Mouse (Mus musculus) erythroblast, embryonic 14.5 days (primary cell): ENCODE results near the gene Dgat2. TPM values are rescaled to one million over a fixed set of nuclear protein-coding genes. Genes with fewer than 3 reads are reported as not detected.

Experiments
- H3K27me3 ChIP-seq: 2 replicates; pipeline ENCODE4 v1.6.1; 2012; ENCODE audit warnings: inconsistent platforms; ENCODE audit not compliant: control insufficient read depth
- H3K36me3 ChIP-seq: 2 replicates; pipeline ENCODE4 v1.6.1; 2012; ENCODE audit warnings: mild to moderate bottlenecking, inconsistent platforms; ENCODE audit not compliant: control insufficient read depth
- H3K4me1 ChIP-seq: 2 replicates; pipeline ENCODE4 v1.6.1; 2012; ENCODE audit warnings: inconsistent platforms; ENCODE audit not compliant: control insufficient read depth
- H3K4me3 ChIP-seq: replicated peaks from 2 replicates; pipeline ENCODE3; 2012; ENCODE audit warnings: moderate library complexity, mild to moderate bottlenecking, inconsistent platforms
- H3K9me3 ChIP-seq: 2 replicates; pipeline ENCODE4 v1.6.1; 2012; ENCODE audit warnings: low read length, inconsistent platforms, mixed read lengths; ENCODE audit not compliant: control insufficient read depth
- GATA1 ChIP-seq: IDR thresholded peaks from 2 replicates; pipeline ENCODE4 v1.6.1; 2012; ENCODE audit warnings: low read length, inconsistent platforms, mixed read lengths
- TAL1 ChIP-seq: IDR thresholded peaks from 3 replicates; pipeline ENCODE4 v1.6.1; 2012; ENCODE audit warnings: low read length, inconsistent platforms, mixed read lengths
- polyA plus RNA-seq: library from polyadenylated mRNA; stranded (reverse); fragments of >175 nt; gene quantifications from 2 replicates; pipeline ENCODE4 v1.2.3, GENCODE M21; 2012

The Dgat2 gene
- polyA plus RNA-seq, 1 experiment = 0.21 TPM

DNA sequence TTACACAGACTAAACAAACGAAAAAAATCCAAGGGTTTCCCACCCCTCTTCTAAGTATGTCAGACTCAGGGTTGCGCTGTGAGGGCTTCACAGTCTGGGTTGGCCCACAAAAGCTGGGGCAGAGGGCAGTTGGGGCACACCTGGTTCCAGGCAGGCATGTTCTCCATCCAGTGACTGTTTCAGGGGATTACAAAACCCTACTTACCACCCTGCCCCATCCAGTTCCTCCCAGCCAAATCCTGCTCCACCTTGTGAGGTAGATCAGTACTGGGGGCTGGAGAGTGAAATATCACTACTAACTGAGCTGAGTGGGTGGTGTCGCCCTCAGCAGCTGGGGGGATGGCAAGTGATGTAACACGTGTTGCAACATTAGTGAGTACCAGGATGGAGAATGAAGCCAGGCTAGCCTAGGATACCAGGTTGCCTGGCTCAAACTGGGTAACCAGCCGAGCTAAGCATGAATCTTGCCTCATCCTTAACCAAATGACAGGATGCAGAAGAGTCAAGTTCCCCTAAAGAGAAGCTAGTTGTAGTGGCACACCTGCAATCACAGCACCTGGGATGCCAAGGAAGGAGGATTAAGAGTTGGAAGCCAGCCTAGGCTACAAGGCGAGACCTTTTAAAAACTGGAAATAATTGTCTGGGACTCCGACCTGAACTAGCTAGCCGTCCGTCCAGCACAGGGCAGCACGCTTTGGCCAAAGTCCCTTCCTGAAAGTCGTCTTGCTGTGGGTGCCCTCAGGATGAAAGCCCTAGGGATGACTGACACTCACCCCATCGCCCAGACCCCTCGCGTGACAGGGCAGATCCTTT is 694 bp downstream of the Dgat2 start:
- H3K36me3 ChIP-seq = no peaks in the 10 kb centered on the region; the same call in 1 of the 2 replicates
- H3K27me3 ChIP-seq = peaks cover 34% of the 10 kb centered on the region
- H3K4me3 ChIP-seq = peak overlapping the region; percentile 64
- TF ChIP-seq GATA1 (no peak), TAL1 (no peak)
- peaks cover 16% of the 10 kb centered on the region for H3K4me1 ChIP-seq
- no peaks in the 10 kb centered on the region for H3K9me3 ChIP-seq

DNA sequence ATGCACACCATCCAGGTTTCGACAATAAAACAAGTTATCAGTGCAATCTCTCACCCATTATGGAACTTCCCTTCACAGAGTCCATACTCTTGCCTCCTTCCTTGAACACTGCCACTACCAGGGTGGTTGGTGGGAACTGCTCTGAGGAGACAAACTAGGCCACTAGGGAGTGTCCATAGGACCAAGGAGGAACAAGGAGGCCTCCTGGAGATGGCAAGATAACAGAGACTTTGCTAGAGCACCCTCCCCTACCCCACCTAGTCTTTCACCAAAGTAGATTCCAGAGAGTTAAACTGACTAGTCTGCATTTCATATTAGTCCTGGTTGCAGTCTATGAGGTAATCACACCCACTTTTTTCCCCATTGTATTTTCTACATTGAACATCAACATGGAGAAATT is 2.4 kb downstream of the Dgat2 start:
- H3K27me3 ChIP-seq = peaks cover 30% of the 10 kb centered on the region
- TF ChIP-seq GATA1 = peak; percentile 20; the same call in 1 of the 2 replicates
- no peak for TF ChIP-seq TAL1
- H3K36me3 ChIP-seq = peaks cover 3% of the 10 kb centered on the region; the same call in 1 of the 2 replicates
- H3K4me3 ChIP-seq = no peak overlapping the region
- H3K9me3 ChIP-seq = no peaks in the 10 kb centered on the region
- peaks cover 16% of the 10 kb centered on the region for H3K4me1 ChIP-seq

DNA sequence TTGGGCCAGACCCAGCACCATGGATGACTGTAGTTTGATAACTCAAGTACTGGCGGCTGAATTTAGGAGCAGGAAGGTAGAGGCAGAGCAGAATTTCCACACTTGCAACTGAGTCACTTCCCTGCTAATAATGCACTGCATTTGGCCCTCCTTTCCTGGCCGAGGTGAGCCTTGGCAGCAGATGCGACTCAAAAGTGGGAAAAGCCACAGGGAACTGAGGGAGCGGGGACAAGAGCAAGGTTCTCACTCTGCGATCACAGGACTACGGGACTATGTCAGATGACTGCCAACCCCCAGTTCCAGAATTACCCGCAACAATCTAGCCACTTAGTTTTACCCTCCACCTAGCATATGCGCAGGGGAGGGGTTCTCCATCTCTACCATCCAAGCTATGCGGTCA is 3.2 kb downstream of the Dgat2 start:
- Histone ChIP-seq H3K9me3 (no peaks in the 10 kb centered on the region), H3K4me1 (peaks cover 16% of the 10 kb centered on the region), H3K27me3 (peaks cover 30% of the 10 kb centered on the region), H3K36me3 (peaks cover 3% of the 10 kb centered on the region; the same call in 1 of the 2 replicates), H3K4me3 (no peak overlapping the region)
- TF ChIP-seq GATA1 = no peak
- no peak for TF ChIP-seq TAL1

DNA sequence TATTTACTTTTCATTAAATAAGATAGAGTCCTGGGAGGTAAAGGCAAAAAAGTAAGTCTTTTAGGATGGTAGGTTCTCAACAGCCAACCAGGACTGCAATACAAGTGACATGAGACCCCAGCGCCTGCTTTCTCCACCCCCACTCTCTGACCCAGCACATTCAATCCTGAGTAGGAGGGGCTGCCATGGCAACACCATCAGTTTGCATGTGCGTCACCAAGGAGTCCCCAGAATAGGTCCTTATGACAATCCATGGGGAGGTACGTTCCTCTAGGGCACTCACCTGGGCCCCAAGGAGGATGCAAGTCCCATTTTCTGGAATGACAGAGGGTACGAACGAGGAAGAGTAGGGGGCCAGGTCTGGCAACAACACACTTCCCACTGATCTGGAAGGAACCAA is 5.1 kb downstream of the Dgat2 start:
- peaks cover 9% of the 10 kb centered on the region for H3K4me1 ChIP-seq
- H3K9me3 ChIP-seq = no peaks in the 10 kb centered on the region
- TF ChIP-seq GATA1 (no peak), TAL1 (no peak)
- H3K27me3 ChIP-seq = peaks cover 18% of the 10 kb centered on the region
- H3K4me3 ChIP-seq = no peak overlapping the region
- H3K36me3 ChIP-seq = peaks cover 3% of the 10 kb centered on the region; the same call in 1 of the 2 replicates

DNA sequence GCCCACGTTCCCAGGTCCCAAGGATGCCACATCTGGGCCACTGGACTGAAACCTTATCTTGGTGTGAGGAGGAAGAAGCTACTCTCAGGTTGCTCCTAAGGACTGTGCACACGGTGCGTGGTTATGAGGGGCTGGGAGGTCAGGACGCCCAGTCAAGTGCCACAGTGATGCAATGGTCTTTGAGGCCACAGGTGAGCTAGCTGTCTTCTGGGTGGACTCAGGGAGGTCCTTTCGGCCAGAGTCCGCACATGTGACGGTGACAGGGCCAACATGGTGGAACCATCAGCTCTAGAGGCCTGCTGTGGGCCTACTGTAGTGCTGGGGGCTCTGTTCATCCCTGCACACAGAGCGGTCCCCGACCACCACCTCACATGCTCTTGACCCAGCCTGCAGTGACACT is 6.9 kb downstream of the Dgat2 start:
- Histone ChIP-seq H3K4me3 (no peak overlapping the region), H3K4me1 (peaks cover 2% of the 10 kb centered on the region; the same call in 1 of the 2 replicates), H3K36me3 (peaks cover 3% of the 10 kb centered on the region; the same call in 1 of the 2 replicates), H3K9me3 (no peaks in the 10 kb centered on the region), H3K27me3 (peaks cover under 1% of the 10 kb centered on the region)
- TF ChIP-seq GATA1 = no peak
- no peak for TF ChIP-seq TAL1

DNA sequence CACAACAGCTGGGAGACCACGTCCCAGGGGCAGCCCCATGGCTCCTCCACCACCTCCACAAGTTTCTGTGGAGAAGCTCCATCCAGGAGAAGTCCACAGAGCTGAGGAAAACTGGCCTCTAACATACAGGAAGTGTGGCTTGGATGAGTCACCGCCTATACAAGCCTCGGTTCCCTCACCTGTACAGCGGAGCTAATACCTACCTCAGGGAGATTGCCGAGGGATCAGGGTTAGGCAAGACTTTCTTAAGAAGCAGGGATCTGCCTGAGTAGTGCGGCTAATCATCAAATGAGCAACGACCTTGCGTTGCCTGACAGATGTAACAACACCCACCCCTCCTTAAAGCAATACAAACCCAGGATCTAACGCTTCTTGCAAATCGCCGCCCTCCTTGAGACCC is 7.4 kb downstream of the Dgat2 start:
- Histone ChIP-seq H3K27me3 (no peaks in the 10 kb centered on the region; the same call in 1 of the 2 replicates), H3K36me3 (peaks cover 3% of the 10 kb centered on the region; the same call in 1 of the 2 replicates)

DNA sequence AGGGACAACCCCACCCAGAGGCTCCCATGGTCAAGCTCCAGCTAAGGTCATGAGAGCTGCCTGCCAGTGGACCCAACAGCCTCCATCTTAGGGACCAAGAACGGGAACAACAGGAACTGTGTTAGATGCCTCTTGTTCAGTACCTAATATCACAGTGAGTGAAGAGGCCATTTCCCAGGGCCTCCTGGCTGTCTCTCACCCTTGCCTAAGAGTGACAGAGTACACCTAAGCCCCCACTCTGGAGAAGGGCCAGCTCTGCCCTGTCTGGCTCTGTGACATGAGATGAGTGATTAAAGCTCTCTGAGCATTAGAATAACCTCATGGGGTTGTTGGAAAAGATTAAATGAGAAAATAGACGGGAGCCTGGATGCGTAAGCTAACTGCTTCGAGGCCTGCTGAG is 8.5 kb downstream of the Dgat2 start:
- Histone ChIP-seq H3K4me1 (no peaks in the 10 kb centered on the region), H3K9me3 (no peaks in the 10 kb centered on the region), H3K36me3 (peaks cover 3% of the 10 kb centered on the region; the same call in 1 of the 2 replicates), H3K27me3 (no peaks in the 10 kb centered on the region; the same call in 1 of the 2 replicates), H3K4me3 (no peak overlapping the region)
- TF ChIP-seq GATA1 (no peak), TAL1 (no peak)

More for the DNA sequence above, 7.4 kb downstream of the Dgat2 start:
- TF ChIP-seq GATA1 = no peak
- no peak for TF ChIP-seq TAL1
- Histone ChIP-seq H3K4me3 (no peak overlapping the region), H3K9me3 (no peaks in the 10 kb centered on the region), H3K4me1 (peaks cover 1% of the 10 kb centered on the region; the same call in 1 of the 2 replicates)

DNA sequence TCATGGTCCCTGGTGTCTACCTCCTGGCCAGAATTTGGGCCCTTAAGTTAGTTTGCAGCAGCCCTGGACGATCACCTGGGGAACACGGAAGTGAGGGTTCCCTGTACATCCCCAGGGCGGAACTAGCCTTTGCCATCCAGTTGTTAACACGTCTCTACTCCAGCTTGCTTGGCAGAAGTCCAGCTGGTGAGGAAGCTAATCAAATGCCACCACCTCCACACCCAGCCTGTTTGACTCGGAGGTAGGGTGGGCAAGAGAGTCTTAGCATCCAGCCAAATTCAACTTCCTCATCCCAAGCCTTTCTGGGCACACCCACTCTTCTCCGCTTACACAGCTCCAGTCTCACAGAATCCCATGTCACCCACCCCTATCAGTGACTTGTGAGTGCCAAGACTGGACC is 9.6 kb downstream of the Dgat2 start:
- Histone ChIP-seq H3K36me3 (peaks cover 3% of the 10 kb centered on the region; the same call in 1 of the 2 replicates), H3K4me3 (no peak overlapping the region), H3K9me3 (no peaks in the 10 kb centered on the region), H3K4me1 (no peaks in the 10 kb centered on the region), H3K27me3 (no peaks in the 10 kb centered on the region; the same call in 1 of the 2 replicates)
- TF ChIP-seq TAL1 = no peak
- no peak for TF ChIP-seq GATA1

DNA sequence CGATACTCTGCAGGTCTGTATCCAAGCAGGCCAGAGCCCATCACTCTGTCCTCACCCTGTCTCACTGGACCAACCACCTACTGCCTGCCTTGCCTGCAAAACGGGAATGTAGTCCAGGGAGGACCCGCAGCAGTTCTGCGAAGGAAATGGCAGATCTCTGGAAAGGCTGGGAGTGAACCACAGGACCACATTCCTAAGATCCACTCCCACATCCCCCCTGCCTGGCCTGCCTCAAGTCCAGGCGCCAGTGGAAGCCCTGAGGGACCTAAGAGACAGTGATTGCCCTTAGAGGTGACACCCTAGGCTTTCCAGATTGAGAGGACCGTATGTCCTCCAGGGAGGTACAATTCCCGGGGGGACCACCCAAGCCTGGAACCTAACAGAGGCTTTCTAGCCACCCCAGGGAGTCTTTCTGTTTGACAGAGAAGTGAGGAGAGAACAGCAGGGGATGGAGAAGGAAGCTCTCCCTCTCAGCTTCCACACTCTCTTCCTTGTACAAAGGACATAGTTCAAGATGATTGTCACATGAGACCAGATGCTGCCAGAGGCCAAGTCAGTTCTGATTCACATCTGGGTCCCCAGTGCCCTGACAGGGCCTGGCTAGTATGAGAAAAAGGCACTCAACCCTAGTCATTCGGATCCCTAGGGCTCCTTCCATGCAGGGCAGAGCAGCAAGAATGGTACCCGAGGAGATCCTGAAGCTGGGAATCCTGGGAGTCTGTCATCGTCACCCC is 10.6 kb downstream of the Dgat2 start:
- H3K36me3 ChIP-seq = peaks cover 3% of the 10 kb centered on the region; the same call in 1 of the 2 replicates
- H3K4me3 ChIP-seq = no peak overlapping the region
- no peaks in the 10 kb centered on the region for H3K9me3 ChIP-seq
- no peaks in the 10 kb centered on the region for H3K4me1 ChIP-seq
- TF ChIP-seq TAL1 = no peak
- TF ChIP-seq GATA1 = no peak
- no peaks in the 10 kb centered on the region; the same call in 1 of the 2 replicates for H3K27me3 ChIP-seq
